Mouse (Mus musculus): ENCODE data around the gene Spag7. TPM values are rescaled to one million over a fixed set of nuclear protein-coding genes. Genes with fewer than 3 reads are reported as not detected.
A peak's percentile ranks its signal among the peaks of the same experiment; 100 is the strongest.

Spag7 gene
- total RNA-seq, 2 experiments from 2014 or later: 48.2 to 50.8 TPM

GRCm38 (mm10) chr11:70639976-70640375, 29.2 kb downstream of the Spag7 start:
- DNase-seq: no peak

GRCm38 (mm10) chr11:70638714-70639278, 30.4 kb downstream of the Spag7 start, which contains the start of gene Gp1ba:
Gp1ba (plus strand) TSS chr11:70639122.
- no peak for DNase-seq

- DNase-seq: no peak
These were observed 30.9 kb downstream of the Spag7 start for GRCm38 (mm10) chr11:70638293-70638692.

GRCm38 (mm10) chr11:70637764-70638163, 31.5 kb downstream of the Spag7 start:
- DNase-seq: no peak

- DNase-seq: no peak
These were observed 33.6 kb downstream of the Spag7 start for GRCm38 (mm10) chr11:70635601-70636000.

- no peak for DNase-seq
These were observed 39.1 kb downstream of the Spag7 start for GRCm38 (mm10) chr11:70630129-70630528.

GRCm38 (mm10) chr11:70629557-70629956, 39.7 kb downstream of the Spag7 start:
- no peak for DNase-seq

- DNase-seq: no peak
These were observed 40.8 kb downstream of the Spag7 start for GRCm38 (mm10) chr11:70628431-70628830.

- DNase-seq: no peak
These were observed 42.3 kb downstream of the Spag7 start for GRCm38 (mm10) chr11:70626877-70627276.

- DNase-seq: no peak
These were observed 43.7 kb downstream of the Spag7 start for GRCm38 (mm10) chr11:70625473-70625872.

- DNase-seq: no peak
These were observed 46.0 kb downstream of the Spag7 start for GRCm38 (mm10) chr11:70623053-70623742.

- DNase-seq: no peak
These were observed 47.0 kb downstream of the Spag7 start for GRCm38 (mm10) chr11:70621972-70622814.

GRCm38 (mm10) chr11:70619101-70619500, 50.1 kb downstream of the Spag7 start, which contains the start of gene Chrne:
Chrne (minus strand) TSS chr11:70619216.
- no peak for DNase-seq

- no peak for DNase-seq
These were observed 53.6 kb downstream of the Spag7 start, which contains the start of gene 4930544D05Rik for GRCm38 (mm10) chr11:70615516-70616093. 4930544D05Rik (plus strand) TSS chr11:70615848.

GRCm38 (mm10) chr11:70615074-70615473, 54.1 kb downstream of the Spag7 start:
- DNase-seq: peak in 1 of 2 experiments; percentile 47

Small RNA genes within 50 kb of the gene (microRNA-seq; reads per million reads assigned to microRNA genes)
- 0.42 to 0.60 reads per million in 2 experiments for gene Mir6925

Other genes starting within 250 kb of the Spag7 start
- 100 to 1,000 TPM; 103 to 112 TPM for gene Arrb2, start 236.8 kb downstream of the Spag7 start, total RNA-seq (2021)
- gene Med11, start 217.5 kb downstream of the Spag7 start, total RNA-seq (2021): 10 to 100 TPM; 13.2 to 17.3 TPM
- gene Zmynd15, start 210.0 kb downstream of the Spag7 start, total RNA-seq (2021): under 1 TPM; 0.25 to 0.46 TPM
- gene Cxcl16, start 209.4 kb downstream of the Spag7 start, total RNA-seq (2021): under 1 TPM; 0.68 to 0.97 TPM
- not detected for gene Tm4sf5, start 164.2 kb downstream of the Spag7 start, total RNA-seq (2021)
- gene Vmo1, start 154.8 kb downstream of the Spag7 start, total RNA-seq (2021): not detected
- gene Gltpd2, start 150.2 kb downstream of the Spag7 start, total RNA-seq (2021): not detected
- 100 to 1,000 TPM; 174 to 193 TPM for gene Psmb6, start 144.0 kb downstream of the Spag7 start, total RNA-seq (2021)
- not detected for gene Gm40193, start 136.5 kb downstream of the Spag7 start, total RNA-seq (2021)
- 10 to 100 TPM; 17.5 to 17.7 TPM for gene Pld2, start 129.4 kb downstream of the Spag7 start, total RNA-seq (2021)
- 100 to 1,000 TPM; 448 to 494 TPM for gene Mink1, start 106.5 kb downstream of the Spag7 start, total RNA-seq (2021)
- gene 4930544D05Rik, start 53.6 kb downstream of the Spag7 start, total RNA-seq (2021): 1 to 10 TPM; 1.2 to 1.7 TPM
- not detected for gene Chrne, start 50.2 kb downstream of the Spag7 start, total RNA-seq (2021)
- not detected for gene Gp1ba, start 30.3 kb downstream of the Spag7 start, total RNA-seq (2021)
- 10 to 100 TPM; 85.6 to 88.0 TPM for gene Rnf167, start 22.2 kb downstream of the Spag7 start, total RNA-seq (2021)
- 100 to 1,000 TPM; 115 to 119 TPM for gene Slc25a11, start 21.9 kb downstream of the Spag7 start, total RNA-seq (2021)
- 100 to 1,000 TPM; 346 to 373 TPM for gene Pfn1, start 14.8 kb downstream of the Spag7 start, total RNA-seq (2021)
- 1 to 10 TPM; 5.2 to 7.4 TPM for gene Eno3, start 12.2 kb downstream of the Spag7 start, total RNA-seq (2021)
- 100 to 1,000 TPM; 362 to 388 TPM for gene Camta2, start 18.7 kb upstream of the Spag7 start, total RNA-seq (2021)
- gene Inca1, start 30.7 kb upstream of the Spag7 start, total RNA-seq (2021): 1 to 10 TPM; 3.0 to 3.5 TPM
- 10 to 100 TPM; 75.2 to 83.8 TPM for gene Kif1c, start 31.1 kb upstream of the Spag7 start, total RNA-seq (2021)
- gene Zfp3, start 94.8 kb upstream of the Spag7 start, total RNA-seq (2021): 10 to 100 TPM; 21.9 to 23.2 TPM
- not detected for gene Scimp, start 143.2 kb upstream of the Spag7 start, total RNA-seq (2021)
- gene Rabep1, start 175.4 kb upstream of the Spag7 start, total RNA-seq (2021): 100 to 1,000 TPM; 126 to 128 TPM